Mouse (Mus musculus): ENCODE data around the gene Irf7. TPM values are rescaled to one million over a fixed set of nuclear protein-coding genes. Genes with fewer than 3 reads are reported as not detected.

Irf7 gene
- total RNA-seq, 2 experiments from 2014 or later: 7.9 to 8.4 TPM

DNA sequence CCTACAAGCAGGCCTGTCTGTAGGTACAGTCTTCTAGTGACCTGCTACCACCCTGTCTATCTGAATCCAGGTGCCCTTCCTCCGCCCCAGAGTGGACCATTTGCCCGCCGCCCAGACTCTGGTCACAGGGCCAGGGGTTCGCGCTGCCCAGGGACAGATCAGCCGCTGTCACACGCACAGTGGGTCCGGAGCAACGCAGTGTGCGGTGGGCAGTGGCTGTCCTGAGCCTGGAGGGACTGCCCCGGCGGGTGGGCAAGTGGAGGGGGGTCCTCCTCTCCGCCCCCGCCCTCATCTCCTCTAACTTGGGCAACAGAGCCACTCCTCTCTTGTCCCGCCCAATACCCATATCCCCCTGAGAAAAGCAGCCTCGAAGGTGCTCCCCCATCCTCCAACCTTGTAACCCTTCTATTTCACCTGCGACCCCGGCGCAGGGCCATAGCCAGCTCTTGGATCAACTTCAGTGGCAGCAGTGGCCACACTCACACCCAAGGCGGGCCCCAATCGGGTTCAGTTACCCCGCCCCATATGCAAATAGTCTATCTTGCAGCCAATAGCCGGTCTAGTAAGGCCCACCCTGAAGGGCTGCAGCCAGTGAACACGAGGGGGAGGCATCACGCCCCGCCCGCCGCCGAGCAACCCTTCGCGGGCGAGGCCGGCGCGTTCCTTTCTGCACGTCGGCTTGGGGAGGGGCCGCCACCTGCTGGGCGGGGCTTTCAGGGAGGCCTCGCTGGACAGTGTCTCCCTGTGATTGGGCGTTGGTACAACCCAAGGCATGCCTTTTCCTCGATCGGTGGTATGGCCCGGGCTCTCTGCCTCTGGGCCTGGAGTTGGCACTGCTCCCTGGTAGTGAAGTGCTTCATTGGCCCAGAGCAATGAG, 44.8 kb downstream of the Irf7 start:
- DNase-seq (ENCODE audit: low spot score in 2 of 2): peak; percentile 89 to 90

DNA sequence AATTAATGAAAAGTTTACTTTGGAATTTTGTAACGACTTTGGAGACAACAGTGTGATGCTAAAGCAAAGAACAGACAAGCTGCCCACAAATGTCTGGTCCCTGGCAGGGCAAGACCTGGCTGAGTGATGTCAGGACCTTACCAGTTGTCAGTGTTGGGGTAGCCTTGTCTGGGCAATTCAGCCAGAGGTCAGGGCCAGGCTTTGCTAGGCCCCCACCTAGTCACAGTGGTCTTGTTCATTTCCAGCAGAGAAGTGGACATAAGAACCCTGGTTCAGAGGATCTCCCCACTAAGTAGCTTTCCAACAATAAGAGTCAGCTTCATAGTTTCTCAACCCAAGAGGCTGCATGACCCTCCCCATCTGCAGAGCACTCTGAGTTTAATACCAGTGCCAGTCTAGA, 45.9 kb downstream of the Irf7 start:
- no peak for DNase-seq (ENCODE audit: low spot score in 2 of 2)

DNA sequence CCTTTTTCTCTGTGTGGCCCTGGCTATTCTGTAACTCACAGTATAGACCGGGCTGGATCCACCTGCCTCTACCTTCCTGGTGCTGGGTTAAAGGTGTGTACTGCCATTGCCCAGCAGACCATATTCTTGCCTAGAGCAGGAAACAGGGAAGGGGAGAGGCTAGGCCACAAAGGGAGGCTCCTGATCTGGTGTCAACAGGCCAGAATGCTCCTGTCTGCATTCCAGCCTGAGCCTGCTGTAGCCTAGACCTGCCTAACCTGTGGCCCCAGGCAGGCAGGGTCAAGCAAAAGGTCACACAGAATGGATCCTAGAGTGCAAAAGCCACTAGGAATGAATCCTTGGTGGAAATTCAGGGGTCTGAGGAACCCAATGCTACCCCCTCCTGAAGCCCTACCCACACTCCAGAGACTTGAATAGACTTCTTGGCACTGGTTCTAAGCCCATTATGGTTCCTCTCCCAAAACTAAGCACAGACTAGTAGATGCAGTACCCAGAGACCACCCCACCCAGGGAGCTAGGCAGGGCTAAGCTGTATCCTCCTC, 46.7 kb downstream of the Irf7 start:
- no peak for DNase-seq (ENCODE audit: low spot score in 2 of 2)

DNA sequence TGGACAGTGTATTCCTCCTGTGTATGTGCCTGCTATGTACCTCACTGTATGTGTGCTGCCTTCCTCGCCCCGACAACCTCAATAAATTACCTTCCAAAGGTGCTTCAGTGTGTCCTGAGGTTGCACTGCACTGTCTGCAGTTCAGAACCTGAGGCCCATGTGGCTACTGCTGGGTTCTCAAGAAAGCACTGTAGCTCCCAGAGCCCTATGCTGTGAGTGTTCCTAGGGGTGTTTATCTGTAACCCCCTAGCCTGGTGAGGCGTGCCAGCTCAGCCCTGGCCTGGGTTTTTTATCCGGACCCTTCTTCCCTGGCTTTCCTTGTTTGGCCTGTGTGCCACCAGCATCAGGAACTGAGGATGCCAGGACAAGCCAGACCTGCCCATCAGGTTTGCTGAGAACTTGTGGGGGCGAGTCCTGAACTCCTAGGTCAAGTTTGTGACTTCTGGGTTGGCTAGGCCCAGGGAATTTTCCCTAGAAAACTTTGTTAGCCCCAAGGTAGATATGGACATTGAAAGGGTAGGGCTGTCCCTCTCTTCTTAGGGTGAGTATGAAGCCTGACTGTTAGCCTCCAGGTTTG, 47.6 kb downstream of the Irf7 start:
- no peak for DNase-seq (ENCODE audit: low spot score in 2 of 2)

GRCm38 (mm10) chr7:141218141-141218540, 48.1 kb downstream of the Irf7 start:
- no peak for DNase-seq (ENCODE audit: low spot score in 2 of 2)

DNA sequence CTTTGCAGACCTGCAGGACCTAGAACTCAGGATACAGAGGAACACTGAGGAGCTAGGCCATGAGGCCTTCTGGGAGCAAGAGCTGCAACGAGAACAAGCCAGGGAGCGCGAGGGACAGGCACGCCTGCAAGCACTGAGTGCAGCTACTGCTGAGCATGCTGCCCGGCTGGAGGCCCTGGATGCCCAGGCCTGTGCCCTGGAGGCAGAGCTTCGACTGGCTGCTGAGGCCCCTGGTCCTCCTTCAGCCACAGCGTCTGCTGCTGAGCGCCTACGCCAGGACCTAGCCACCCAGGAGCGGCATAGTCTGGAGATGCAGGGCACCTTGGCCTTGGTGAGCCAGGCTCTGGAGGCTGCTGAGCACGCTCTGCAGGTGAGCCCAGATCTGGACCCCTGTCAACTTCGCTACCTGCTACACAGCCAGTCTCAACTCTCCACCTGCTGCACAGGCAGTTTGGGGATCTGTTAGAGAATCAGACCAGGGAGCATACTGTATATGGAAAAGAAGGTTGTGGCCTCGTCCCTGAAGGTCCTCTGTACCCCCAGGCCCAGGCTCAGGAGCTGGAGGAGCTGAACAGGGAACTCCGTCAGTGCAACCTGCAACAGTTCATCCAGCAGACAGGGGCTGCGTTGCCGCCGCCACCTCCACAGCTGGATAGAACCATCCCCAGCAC, 48.8 kb downstream of the Irf7 start:
- DNase-seq (ENCODE audit: low spot score in 2 of 2): no peak

DNA sequence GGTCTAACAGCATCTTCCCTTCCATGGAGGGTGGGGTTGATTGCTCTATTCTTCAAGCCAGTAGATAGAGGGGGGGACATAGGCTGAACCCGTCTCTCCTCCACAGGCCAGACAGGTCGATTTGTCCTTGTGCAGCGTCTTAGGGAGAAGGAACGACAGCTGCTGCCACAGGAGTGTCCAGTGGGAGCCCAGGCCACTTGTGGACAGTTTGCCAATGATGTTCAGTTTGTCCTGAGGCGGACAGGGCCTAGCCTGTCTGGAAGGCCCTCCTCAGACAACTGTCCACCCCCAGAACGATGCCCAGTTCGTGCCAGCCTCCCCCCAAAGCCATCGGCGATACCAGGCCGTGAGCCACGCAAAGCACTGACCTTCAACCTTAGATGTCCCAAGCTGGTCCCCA, 49.4 kb downstream of the Irf7 start:
- no peak for DNase-seq (ENCODE audit: low spot score in 2 of 2)

DNA sequence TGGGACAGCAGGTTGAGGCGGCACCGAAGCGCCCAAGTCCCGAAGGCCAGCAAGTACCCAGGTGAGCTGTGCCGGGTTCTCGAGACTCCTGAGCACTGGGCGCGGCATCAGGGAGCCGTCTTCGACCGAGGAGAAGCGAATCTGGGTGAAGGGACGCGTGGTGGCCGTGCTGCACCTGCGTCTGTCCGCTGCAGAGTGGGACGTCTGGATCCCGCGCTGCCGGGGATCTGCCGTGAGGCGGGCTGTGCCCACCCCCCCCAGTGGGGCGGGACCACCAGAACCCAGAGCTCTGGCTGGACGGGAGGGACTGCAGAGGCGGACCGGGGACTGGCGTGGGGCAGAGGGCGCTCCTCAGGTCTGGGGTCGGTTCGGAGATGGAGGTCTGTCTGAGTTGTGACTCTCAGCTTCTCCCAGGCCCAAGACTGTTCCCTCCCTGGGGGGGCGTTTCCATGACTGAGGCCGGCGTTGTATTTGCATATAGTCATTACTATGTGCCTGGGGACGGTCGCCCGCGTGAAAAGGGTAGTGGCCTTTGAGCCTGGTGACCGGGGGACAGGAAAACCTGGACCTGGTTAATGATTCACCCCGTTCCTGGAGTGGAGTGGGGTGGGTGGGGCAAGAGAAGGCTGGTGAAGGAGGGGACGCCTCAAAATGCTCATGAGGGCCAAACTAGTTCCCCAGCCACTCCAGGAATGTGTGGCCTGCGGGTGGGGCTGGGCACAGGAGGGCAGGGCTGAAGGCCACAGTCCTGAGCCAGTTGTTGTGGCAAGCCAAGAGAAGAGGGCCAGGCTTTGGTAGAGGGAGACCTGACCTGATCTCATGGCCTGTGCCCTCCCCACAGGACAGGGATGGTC, 50.2 kb downstream of the Irf7 start:
- DNase-seq (ENCODE audit: low spot score in 2 of 2): peak; percentile 29 to 43

GRCm38 (mm10) chr7:141215101-141215879, 51.0 kb downstream of the Irf7 start, which contains the start of gene Rassf7:
Gene Rassf7 (plus strand): TSS chr7:141215860.
- peak; percentile 81 to 83 for DNase-seq (ENCODE audit: low spot score in 2 of 2)

GRCm38 (mm10) chr7:141214310-141214709, 52.0 kb downstream of the Irf7 start:
- no peak for DNase-seq (ENCODE audit: low spot score in 2 of 2)

GRCm38 (mm10) chr7:141213605-141214235, 52.6 kb downstream of the Irf7 start, which contains the start of gene Lmntd2:
Gene Lmntd2 (minus strand): TSS chr7:141214080.
- no peak for DNase-seq (ENCODE audit: low spot score in 2 of 2)

- DNase-seq (ENCODE audit: low spot score in 2 of 2): no peak
Measured at GRCm38 (mm10) chr7:141213133-141213532, 53.1 kb downstream of the Irf7 start.

Small RNA genes within 50 kb of the gene (microRNA-seq; reads per million reads assigned to microRNA genes)
- 234 to 362 reads per million in 2 experiments for gene Mir210 (ENCODE audit: borderline number of aligned reads in 2 of 2)

Other genes starting within 250 kb of the Irf7 start
- gene Ifitm6, start 248.6 kb downstream of the Irf7 start, total RNA-seq (2021): under 1 TPM; 0.64 to 0.66 TPM
- gene Gm17387, start 237.3 kb downstream of the Irf7 start, total RNA-seq (2021): not detected
- 1 to 10 TPM; 1.3 to 2.7 TPM for gene B4galnt4, start 205.4 kb downstream of the Irf7 start, total RNA-seq (2021)
- gene Pkp3, start 188.3 kb downstream of the Irf7 start, total RNA-seq (2021): 1 to 10 TPM; 1.8 to 3.3 TPM
- 1 to 10 TPM; 2.0 to 2.7 TPM for gene Sigirr, start 165.9 kb downstream of the Irf7 start, total RNA-seq (2021)
- under 1 TPM; 0.20 to 0.32 TPM for gene Ano9, start 148.7 kb downstream of the Irf7 start, total RNA-seq (2021)
- 10 to 100 TPM; 39.2 to 40.4 TPM for gene Ptdss2, start 144.1 kb downstream of the Irf7 start, total RNA-seq (2021)
- gene Rnh1, start 93.6 kb downstream of the Irf7 start, total RNA-seq (2021): 100 to 1,000 TPM; 218 to 327 TPM
- gene Hras, start 72.5 kb downstream of the Irf7 start, total RNA-seq (2021): 10 to 100 TPM; 87.8 to 99.7 TPM
- 1 to 10 TPM; 3.9 to 6.9 TPM for gene Lrrc56, start 72.3 kb downstream of the Irf7 start, total RNA-seq (2021)
- gene Lmntd2, start 52.4 kb downstream of the Irf7 start, total RNA-seq (2021): under 1 TPM; 0.13 to 0.33 TPM
- gene Rassf7, start 50.6 kb downstream of the Irf7 start, total RNA-seq (2021): 1 to 10 TPM; 1.4 to 2.6 TPM
- gene Phrf1, start 37.7 kb downstream of the Irf7 start, total RNA-seq (2021): 10 to 100 TPM; 75.8 to 76.0 TPM
- 1 to 10 TPM; 1.6 to 9.5 TPM for gene Cdhr5, start 10.3 kb upstream of the Irf7 start, total RNA-seq (2021)
- gene Sct, start 12.7 kb upstream of the Irf7 start, total RNA-seq (2021): not detected
- under 1 TPM; 0.19 to 0.27 TPM for gene Drd4, start 25.5 kb upstream of the Irf7 start, total RNA-seq (2021)
- 10 to 100 TPM; 21.9 to 30.3 TPM for gene Deaf1, start 61.2 kb upstream of the Irf7 start, total RNA-seq (2021)
- gene Tmem80, start 61.3 kb upstream of the Irf7 start, total RNA-seq (2021): 10 to 100 TPM; 25.7 to 25.9 TPM
- 1 to 10 TPM; 1.9 to 2.7 TPM for gene Eps8l2, start 72.4 kb upstream of the Irf7 start, total RNA-seq (2021)
- 100 to 1,000 TPM; 677 to 814 TPM for gene Taldo1, start 125.7 kb upstream of the Irf7 start, total RNA-seq (2021)
- gene Gatd1, start 147.7 kb upstream of the Irf7 start, total RNA-seq (2021): 10 to 100 TPM; 25.5 to 35.3 TPM
- gene Cend1, start 163.0 kb upstream of the Irf7 start, total RNA-seq (2021): 1 to 10 TPM; 1.7 to 2.4 TPM
- 100 to 1,000 TPM; 104 to 105 TPM for gene Slc25a22, start 171.4 kb upstream of the Irf7 start, total RNA-seq (2021)
- 1 to 10 TPM; 1.1 to 1.4 TPM for gene Pidd1, start 177.5 kb upstream of the Irf7 start, total RNA-seq (2021)
- 1,000 to 10,000 TPM in 1 of 2 experiments, 100 to 1,000 TPM in 1; 949 to 1,096 TPM for gene Rplp2, start 180.9 kb upstream of the Irf7 start, total RNA-seq (2021)
- 1,000 to 10,000 TPM in 1 of 2 experiments, 100 to 1,000 TPM in 1; 739 to 1,290 TPM for gene Pnpla2, start 188.7 kb upstream of the Irf7 start, total RNA-seq (2021)
- 10 to 100 TPM; 11.2 to 12.5 TPM for gene Cracr2b, start 194.6 kb upstream of the Irf7 start, total RNA-seq (2021)
- 100 to 1,000 TPM; 317 to 379 TPM for gene Cd151, start 200.9 kb upstream of the Irf7 start, total RNA-seq (2021)
- 100 to 1,000 TPM; 104 to 114 TPM for gene Polr2l, start 208.7 kb upstream of the Irf7 start, total RNA-seq (2021)
- 10 to 100 TPM; 49.6 to 61.3 TPM for gene Tspan4, start 208.8 kb upstream of the Irf7 start, total RNA-seq (2021)

Data from adrenal gland, adult 18-20 months (tissue).